ENCODE assay signal across 8 mouse cellular contexts in the genomic region with DNA sequence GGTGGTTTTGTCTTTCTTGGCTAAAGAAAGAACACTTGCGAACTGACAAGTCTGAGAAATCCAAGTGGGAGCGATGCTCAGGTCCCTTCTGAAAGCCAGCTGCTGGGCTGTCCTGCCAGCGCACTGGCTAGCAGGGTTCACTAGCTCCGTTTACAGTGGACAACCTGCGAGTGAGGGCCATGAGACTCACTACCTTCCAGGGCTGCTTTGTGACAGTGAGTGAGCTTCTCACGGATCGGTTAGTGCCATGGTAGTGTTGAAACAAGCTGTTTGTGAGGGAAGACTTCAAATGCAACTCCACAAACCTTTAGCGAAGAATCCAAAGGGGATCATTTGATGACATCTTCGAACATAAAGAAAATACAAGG. TPM values are rescaled to one million over a fixed set of nuclear protein-coding genes. Genes with fewer than 3 reads are reported as not detected.
A peak's percentile ranks its signal among the peaks of the same experiment; 100 is the strongest.
DNase-seq lines count a peak whose midpoint lies in the region; ATAC-seq and TF ChIP-seq lines count a peak whose summit lies in the region.

No protein-coding gene starts in this region.

- TF ChIP-seq RAD21 in MEL (IDR thresholded peaks at IDR 0.05; ENCODE audit: low read depth, low read length), result no peak

- no peaks in the 10 kb centered on the region for H3K9me3 ChIP-seq in heart, embryonic 12.5 days (replicated peaks)
- no peaks in the 10 kb centered on the region for H3K9me3 ChIP-seq in MEL (replicated peaks; ENCODE audit: insufficient read depth, low read length)
- no peaks in the 10 kb centered on the region for H3K9me3 ChIP-seq in forebrain, embryonic 16.5 days (ENCODE audit: control insufficient read depth, low read length)
- no peaks in the 10 kb centered on the region for H3K9me3 ChIP-seq in liver, embryonic 14.5 days (ENCODE audit: control insufficient read depth, low read length)
- no peaks in the 10 kb centered on the region for H3K9me3 ChIP-seq in stomach, postnatal 0 days (ENCODE audit: control insufficient read depth, low read length)

- peak overlapping the region; percentile 82 for H3K4me2 ChIP-seq in heart, embryonic 12.5 days
- H3K4me2 ChIP-seq in forebrain, embryonic 16.5 days (ENCODE audit: low read length), result peak overlapping the region; percentile 79
- H3K4me2 ChIP-seq in liver, embryonic 14.5 days (ENCODE audit: low read depth), result peak overlapping the region; percentile 62
- H3K4me2 ChIP-seq in stomach, postnatal 0 days (replicated peaks; ENCODE audit: low read depth), result peak overlapping the region; percentile 76

- no peak for TF ChIP-seq CTCF in MEL (IDR thresholded peaks at IDR 0.05 in 2 of 3, conservative IDR thresholded peaks at IDR 0.05 in 1 of 3; ENCODE audit: control insufficient read depth in 1 of 3, insufficient read depth in 1 of 3, low read depth in 2 of 3, low read length in 3 of 3, poor library complexity in 1 of 3, severe bottlenecking in 1 of 3)
- no peak for TF ChIP-seq CTCF in liver, embryonic 14.5 days (IDR thresholded peaks at IDR 0.05; ENCODE audit: low read depth)
- no peak for TF ChIP-seq CTCF in stomach, postnatal 0 days (IDR thresholded peaks at IDR 0.05; ENCODE audit: low read depth)

- no peak overlapping the region for H3K27ac ChIP-seq in heart, embryonic 12.5 days (ENCODE audit: poor library complexity, severe bottlenecking)
- no peak overlapping the region for H3K27ac ChIP-seq in MEL (ENCODE audit: control insufficient read depth, low read depth, low read length)
- H3K27ac ChIP-seq in forebrain, embryonic 16.5 days (ENCODE audit: low read length), result peak overlapping the region; percentile 50
- no peak overlapping the region for H3K27ac ChIP-seq in liver, embryonic 14.5 days
- H3K27ac ChIP-seq in stomach, postnatal 0 days (replicated peaks), result 0 out of 2 replicates have a peak overlapping the region, but pooled peaks have one; percentile 61

- intact Hi-C loops in left cerebral cortex, postnatal 25 days (cut with DNase I), result no loop called here

- no peak for TF ChIP-seq EP300 in MEL (IDR thresholded peaks at IDR 0.05; ENCODE audit: low read depth in 1 of 2, low read length in 2 of 2)
- no peak for TF ChIP-seq EP300 in liver, embryonic 14.5 days (IDR thresholded peaks at IDR 0.05; ENCODE audit: low read depth)
- no peak for TF ChIP-seq EP300 in stomach, postnatal 0 days (optimal IDR thresholded peaks at IDR 0.05)

- peak overlapping the region; percentile 67 for H3K9ac ChIP-seq in heart, embryonic 12.5 days
- H3K9ac ChIP-seq in MEL (ENCODE audit: control insufficient read depth, low read depth, low read length, poor library complexity, severe bottlenecking), result no peak overlapping the region
- H3K9ac ChIP-seq in forebrain, embryonic 16.5 days (replicated peaks; ENCODE audit: low read depth, low read length), result peak overlapping the region; percentile 59
- no peak overlapping the region for H3K9ac ChIP-seq in liver, embryonic 14.5 days (replicated peaks)
- H3K9ac ChIP-seq in stomach, postnatal 0 days (ENCODE audit: low read length), result peak overlapping the region; percentile 41

- TF ChIP-seq POLR2A in MEL (IDR thresholded peaks at IDR 0.05; ENCODE audit: control insufficient read depth in 1 of 2, insufficient read depth in 1 of 2, low read depth in 1 of 2, low read length in 2 of 2, poor library complexity in 1 of 2), result no peak

- no peak for ATAC-seq in heart, embryonic 12.5 days (ENCODE audit: insufficient number of reproducible peaks, low FRiP score)
- peak; percentile 52; the same call in 1 of the 2 replicates for ATAC-seq in forebrain, embryonic 16.5 days
- no peak for ATAC-seq in liver, embryonic 14.5 days (ENCODE audit: insufficient read depth)
- ATAC-seq in stomach, postnatal 0 days (ENCODE audit: low FRiP score, low TSS enrichment), result peak; percentile 30; the same call in 1 of the 2 replicates

- peaks cover 10% of the 10 kb centered on the region for H3K27me3 ChIP-seq in heart, embryonic 12.5 days (replicated peaks)
- peaks cover 0 to 2% of the 10 kb centered on the region in 2 experiments; a peak in 1 of 4 replicates for H3K27me3 ChIP-seq in MEL (ENCODE audit: control insufficient read depth in 1 of 2, insufficient read depth in 2 of 2, low read length in 2 of 2)
- H3K27me3 ChIP-seq in forebrain, embryonic 16.5 days (replicated peaks; ENCODE audit: control insufficient read depth, insufficient read depth, low read length), result peaks cover 5% of the 10 kb centered on the region
- H3K27me3 ChIP-seq in liver, embryonic 14.5 days (ENCODE audit: control insufficient read depth, insufficient read depth, low read length), result peaks cover 13% of the 10 kb centered on the region
- peaks cover 3% of the 10 kb centered on the region; the same call in 1 of the 2 replicates for H3K27me3 ChIP-seq in stomach, postnatal 0 days (ENCODE audit: control insufficient read depth, insufficient read depth, low read length)

- DNase-seq in heart, adult 8-10 months (ENCODE audit: low spot score), result no peak
- DNase-seq in MEL (ENCODE audit: low read depth, low spot score), result no peak
- no peak for DNase-seq in liver, embryonic 14.5 days (ENCODE audit: low read depth in 3 of 3, low spot score in 3 of 3)
- no peak for DNase-seq in stomach, postnatal 0 days (ENCODE audit: low spot score)
- DNase-seq in layer of hippocampus, adult 8-10 months (ENCODE audit: low spot score in 2 of 2), result no peak
- no peak for DNase-seq in left cerebral cortex, postnatal 25 days (ENCODE audit: low spot score in 2 of 2)

- 22% methylated on average over 9 of the region's 9 CpGs for WGBS in heart, embryonic 12.5 days
- 20% methylated on average over 9 of the region's 9 CpGs for WGBS in forebrain, embryonic 16.5 days
- 38% methylated on average over 9 of the region's 9 CpGs for WGBS in liver, embryonic 14.5 days (ENCODE audit: insufficient replicate concordance)
- WGBS in stomach, postnatal 0 days, result 12% methylated on average over 9 of the region's 9 CpGs

- peak overlapping the region; percentile 59 for H3K4me3 ChIP-seq in heart, embryonic 12.5 days
- H3K4me3 ChIP-seq in MEL (ENCODE audit: control insufficient read depth in 1 of 2, insufficient read depth in 1 of 2, low read depth in 2 of 2, low read length in 2 of 2), result peak overlapping the region; percentile 55 to 64
- H3K4me3 ChIP-seq in forebrain, embryonic 16.5 days (replicated peaks; ENCODE audit: low read length), result peak overlapping the region; percentile 65
- H3K4me3 ChIP-seq in liver, embryonic 14.5 days (ENCODE audit: insufficient read depth in 1 of 2, low read depth in 2 of 2, low read length in 2 of 2), result peak overlapping the region; percentile 42 to 49; a peak in 3 of 4 replicates
- H3K4me3 ChIP-seq in stomach, postnatal 0 days (ENCODE audit: low read depth, low read length), result peak overlapping the region; percentile 41

- no peaks in the 10 kb centered on the region for H3K36me3 ChIP-seq in heart, embryonic 12.5 days
- H3K36me3 ChIP-seq in MEL (ENCODE audit: control insufficient read depth in 1 of 2, insufficient read depth in 2 of 2, low read length in 2 of 2), result peaks cover 0 to 3% of the 10 kb centered on the region in 2 experiments; a peak in 1 of 4 replicates
- H3K36me3 ChIP-seq in forebrain, embryonic 16.5 days (ENCODE audit: control insufficient read depth, insufficient read depth), result no peaks in the 10 kb centered on the region
- H3K36me3 ChIP-seq in liver, embryonic 14.5 days (replicated peaks; ENCODE audit: control insufficient read depth, insufficient read depth, low read depth), result no peaks in the 10 kb centered on the region
- H3K36me3 ChIP-seq in stomach, postnatal 0 days (ENCODE audit: control insufficient read depth, insufficient read depth, low read length), result no peaks in the 10 kb centered on the region

- H3K79me2 ChIP-seq in MEL (ENCODE audit: control insufficient read depth, insufficient read depth, low read length, poor library complexity), result no peaks in the 10 kb centered on the region

- H3K4me1 ChIP-seq in heart, embryonic 12.5 days (replicated peaks), result 0 out of 2 replicates have a peak, but pooled peaks cover 5% of the 10 kb centered on the region
- H3K4me1 ChIP-seq in MEL (ENCODE audit: control insufficient read depth in 1 of 2, insufficient read depth in 2 of 2, low read length in 2 of 2), result peaks cover 0 to 4% of the 10 kb centered on the region in 2 experiments; a peak in 3 of 4 replicates
- peaks cover 10% of the 10 kb centered on the region for H3K4me1 ChIP-seq in forebrain, embryonic 16.5 days (replicated peaks; ENCODE audit: control insufficient read depth, insufficient read depth, low read length)
- peaks cover 0 to 6% of the 10 kb centered on the region in 2 experiments; a peak in 1 of 4 replicates for H3K4me1 ChIP-seq in liver, embryonic 14.5 days (replicated peaks; ENCODE audit: control insufficient read depth in 2 of 2, insufficient read depth in 2 of 2, low read length in 1 of 2)
- H3K4me1 ChIP-seq in stomach, postnatal 0 days (replicated peaks; ENCODE audit: control insufficient read depth, insufficient read depth), result no peaks in the 10 kb centered on the region

TF ChIP-seq in MEL, 35 proteins besides CTCF, POLR2A, EP300 and RAD21 (continues in another document):
- TF ChIP-seq NRF1 (IDR thresholded peaks at IDR 0.05; ENCODE audit: insufficient read depth, low read depth, low read length, poor library complexity, severe bottlenecking) (no peak), HCFC1 (IDR thresholded peaks at IDR 0.05; ENCODE audit: low read depth, low read length) (no peak), MYC (IDR thresholded peaks at IDR 0.05; ENCODE audit: low read depth, low read length) (no peak), ZNF384 (IDR thresholded peaks at IDR 0.05; ENCODE audit: low read depth, low read length) (no peak), MYB (IDR thresholded peaks at IDR 0.05; ENCODE audit: low read depth, low read length) (no peak), E2F4 (IDR thresholded peaks at IDR 0.05; ENCODE audit: borderline replicate concordance, low read depth, low read length) (no peak), CHD1 (IDR thresholded peaks at IDR 0.05; ENCODE audit: low read depth, low read length) (no peak), USF1 (IDR thresholded peaks at IDR 0.05; ENCODE audit: low read depth, low read length) (no peak), ZMIZ1 (IDR thresholded peaks at IDR 0.05; ENCODE audit: low read depth, low read length) (no peak), SMC3 (IDR thresholded peaks at IDR 0.05; ENCODE audit: low read depth, low read length) (no peak)

RNA-seq across cellular contexts. Expression of gene Gfi1, which starts 37.4 kb away (rescaled TPM):
- 0.08 TPM in 1 of 2 replicates, not detected in the other for polyA plus RNA-seq in heart, embryonic 12.5 days (2016; fragmentation: Nextera tagmentation; extraction: Ambion mirVana)
- not detected for total RNA-seq in heart, adult 8-10 months (2022)
- not detected in 2 replicates for total RNA-seq in MEL (2012; rRNA removed)
- under 1 TPM in 1 of 2 experiments, not detected in 1; 0.04 TPM for polyA plus RNA-seq in MEL (2012; ENCODE audit: insufficient read depth in 1 of 2, insufficient read length in 2 of 2, low read depth in 1 of 2, low replicate concordance in 2 of 2, missing spikeins in 1 of 2)
- not detected in 2 replicates for polyA plus RNA-seq in forebrain, embryonic 16.5 days (2015; fragmentation: Nextera tagmentation; extraction: Ambion mirVana)
- polyA plus RNA-seq in liver, embryonic 14.5 days (2012; rRNA removed), result 2.2 and 3.0 TPM in 2 replicates
- 1.1 and 1.7 TPM in 2 replicates for polyA plus RNA-seq in liver, embryonic 14.5 days (2014; fragmentation: Nextera tagmentation; extraction: Ambion mirVana)
- polyA plus RNA-seq in stomach, postnatal 0 days (2015; fragmentation: Nextera tagmentation; extraction: Ambion mirVana), result 0.10 TPM in 1 of 2 replicates, not detected in the other
- total RNA-seq in layer of hippocampus, adult 8-10 months (2022), result not detected
- total RNA-seq in left cerebral cortex, postnatal 25 days (2021), result not detected

Comparison
In these comparisons a context has a peak if more than half of its experiments do, and no peak if none do; other contexts are left out.
1. ATAC-seq: peak in forebrain, embryonic 16.5 days (single experiment) and stomach, postnatal 0 days (single experiment); none in heart, embryonic 12.5 days (single experiment) and liver, embryonic 14.5 days (single experiment).
2. H3K27ac ChIP-seq: peak in forebrain, embryonic 16.5 days (single experiment) and stomach, postnatal 0 days (single experiment); none in heart, embryonic 12.5 days (single experiment), MEL (single experiment) and liver, embryonic 14.5 days (single experiment).
3. H3K9ac ChIP-seq: peak in heart, embryonic 12.5 days (single experiment), forebrain, embryonic 16.5 days (single experiment) and stomach, postnatal 0 days (single experiment); none in MEL (single experiment) and liver, embryonic 14.5 days (single experiment).
4. Peak in every context shown above with its lines, with median percentiles within 50 percentile points of each other: H3K4me2 ChIP-seq and H3K4me3 ChIP-seq.